In the genomic region with DNA sequence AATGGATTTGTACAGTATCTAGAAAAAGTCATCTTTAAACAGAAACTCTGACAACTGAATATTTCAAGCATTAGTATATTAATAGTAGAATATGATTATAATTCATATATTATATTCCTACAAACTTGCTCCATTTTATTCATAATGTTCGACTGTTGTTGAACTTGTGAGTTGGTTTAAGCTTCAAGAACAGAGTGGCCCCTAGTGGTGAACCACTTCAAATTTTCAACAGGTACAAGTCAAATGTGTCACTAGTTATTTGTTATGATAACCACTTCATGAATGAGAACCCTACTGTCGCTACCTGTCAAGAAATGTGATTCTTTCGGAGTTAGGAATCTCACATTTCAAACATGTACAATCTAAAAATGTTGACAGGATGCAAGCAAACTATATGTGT, we compare ENCODE assay signal across 11 mouse cellular contexts.
DNase-seq lines count a peak whose midpoint lies in the region; ATAC-seq and TF ChIP-seq lines count a peak whose summit lies in the region.
"Had no signal": no experiment of that assay in that cellular context is flagged by ENCODE, and none has a peak within 500 bp of the region (broad histone marks: within the 10 kb centered on the region; RNA-seq: fewer than 3 reads in every experiment).

No protein-coding gene starts in this region.

- H3K4me3 ChIP-seq in hindbrain, embryonic 14.5 days (replicated peaks; ENCODE audit: low read length) = no peak overlapping the region
- no peak overlapping the region for H3K4me3 ChIP-seq in hindbrain, embryonic 16.5 days (ENCODE audit: low read length)
- no peak overlapping the region for H3K4me3 ChIP-seq in liver, adult 2 months (ENCODE audit: insufficient read depth, low read depth, low read length)
- H3K4me3 ChIP-seq in liver, embryonic 11.5 days (ENCODE audit: low read depth, low read length) = no peak overlapping the region
- H3K4me3 ChIP-seq: myocyte had no signal

- H3K4me2 ChIP-seq in hindbrain, embryonic 14.5 days (replicated peaks) = no peak overlapping the region
- no peak overlapping the region for H3K4me2 ChIP-seq in hindbrain, embryonic 16.5 days (ENCODE audit: low read length)
- no peak overlapping the region for H3K4me2 ChIP-seq in liver, embryonic 11.5 days

- DNase-seq in cerebellum, postnatal 10 days = peak; percentile 21 to 28
- peak; percentile 49 for DNase-seq in hindbrain, embryonic 14.5 days (ENCODE audit: low spot score)
- peak; percentile 18 for DNase-seq in liver, adult 2 months (ENCODE audit: extremely low read depth, low read depth, low spot score)
- no peak for DNase-seq in liver, embryonic 11.5 days (ENCODE audit: low spot score)
- DNase-seq in lung, postnatal 14 days = peak; percentile 19
- no peak for DNase-seq in spleen, postnatal 36 days (ENCODE audit: low spot score in 2 of 2)
- DNase-seq: thymus, postnatal 4 days had no signal

- no peaks in the 10 kb centered on the region for H3K36me3 ChIP-seq in hindbrain, embryonic 14.5 days (replicated peaks; ENCODE audit: control insufficient read depth, insufficient read depth)
- no peaks in the 10 kb centered on the region for H3K36me3 ChIP-seq in hindbrain, embryonic 16.5 days (ENCODE audit: control insufficient read depth, insufficient read depth, low read length)
- H3K36me3 ChIP-seq in liver, adult 2 months (ENCODE audit: control insufficient read depth, insufficient read depth, low read length) = no peaks in the 10 kb centered on the region
- H3K36me3 ChIP-seq in liver, embryonic 11.5 days (ENCODE audit: control insufficient read depth, insufficient read depth, low read length) = no peaks in the 10 kb centered on the region

- no peak overlapping the region for H3K9ac ChIP-seq in hindbrain, embryonic 14.5 days
- no peak overlapping the region for H3K9ac ChIP-seq in hindbrain, embryonic 16.5 days (ENCODE audit: low read depth, low read length)
- H3K9ac ChIP-seq in liver, adult 2 months (ENCODE audit: low read depth, low read length) = no peak overlapping the region
- no peak overlapping the region for H3K9ac ChIP-seq in liver, embryonic 11.5 days (ENCODE audit: low read depth, low read length)

- H3K4me1 ChIP-seq in hindbrain, embryonic 14.5 days (replicated peaks; ENCODE audit: control insufficient read depth, insufficient read depth, low read length) = 0 out of 2 replicates have a peak, but pooled peaks cover 3% of the 10 kb centered on the region
- no peaks in the 10 kb centered on the region for H3K4me1 ChIP-seq in hindbrain, embryonic 16.5 days (ENCODE audit: control insufficient read depth, insufficient read depth, low read depth, low read length)
- no peaks in the 10 kb centered on the region; the same call in 1 of the 2 replicates for H3K4me1 ChIP-seq in liver, adult 2 months (ENCODE audit: control insufficient read depth, insufficient read depth, low read length)
- no peaks in the 10 kb centered on the region for H3K4me1 ChIP-seq in liver, embryonic 11.5 days (replicated peaks; ENCODE audit: control insufficient read depth, insufficient read depth, low read length)

- TF ChIP-seq CTCF in liver, adult 2 months (IDR thresholded peaks at IDR 0.05; ENCODE audit: low read depth, low read length) = 0 out of 2 replicates have a peak, but pooled peaks have one; percentile 21

- 77% methylated on average over 3 of the region's 3 CpGs for WGBS in hindbrain, embryonic 14.5 days
- 74% methylated on average over 3 of the region's 3 CpGs for WGBS in hindbrain, embryonic 16.5 days
- WGBS in liver, adult 2 months = 59% methylated on average over 3 of the region's 3 CpGs
- 58% methylated on average over 3 of the region's 3 CpGs for WGBS in liver, embryonic 11.5 days

- no peaks in the 10 kb centered on the region for H3K9me3 ChIP-seq in hindbrain, embryonic 14.5 days (ENCODE audit: control insufficient read depth, low read length)
- no peaks in the 10 kb centered on the region for H3K9me3 ChIP-seq in hindbrain, embryonic 16.5 days (ENCODE audit: control insufficient read depth, low read length)
- no peaks in the 10 kb centered on the region for H3K9me3 ChIP-seq in liver, embryonic 11.5 days (ENCODE audit: control insufficient read depth, low read length)

- no peaks in the 10 kb centered on the region for H3K79me2 ChIP-seq in liver, adult 2 months (ENCODE audit: control insufficient read depth, insufficient read depth, low read length)

- H3K27ac ChIP-seq in hindbrain, embryonic 14.5 days = no peak overlapping the region
- no peak overlapping the region for H3K27ac ChIP-seq in hindbrain, embryonic 16.5 days (ENCODE audit: low read depth, low read length)
- no peak overlapping the region for H3K27ac ChIP-seq in liver, adult 2 months (replicated peaks; ENCODE audit: insufficient read depth, low read depth, low read length)
- no peak overlapping the region for H3K27ac ChIP-seq in liver, embryonic 11.5 days (ENCODE audit: low read depth, low read length)
- H3K27ac ChIP-seq: macrophage had no signal

- H3K27me3 ChIP-seq in hindbrain, embryonic 14.5 days (ENCODE audit: control insufficient read depth, insufficient read depth, low read length) = no peaks in the 10 kb centered on the region
- no peaks in the 10 kb centered on the region for H3K27me3 ChIP-seq in hindbrain, embryonic 16.5 days (replicated peaks; ENCODE audit: control insufficient read depth, insufficient read depth, low read length)
- H3K27me3 ChIP-seq in liver, adult 2 months (ENCODE audit: control insufficient read depth, insufficient read depth, low read length) = no peaks in the 10 kb centered on the region
- H3K27me3 ChIP-seq in liver, embryonic 11.5 days (replicated peaks; ENCODE audit: control insufficient read depth, insufficient read depth, low read length) = no peaks in the 10 kb centered on the region

- no peak for TF ChIP-seq POLR2A in liver, adult 2 months (IDR thresholded peaks at IDR 0.05; ENCODE audit: extremely low read depth, insufficient read depth, low read length)

- no peak for ATAC-seq in cerebellum, adult (ENCODE audit: insufficient number of reproducible peaks, low FRiP score, low TSS enrichment)
- ATAC-seq in hindbrain, embryonic 14.5 days (ENCODE audit: low FRiP score) = no peak
- ATAC-seq in hindbrain, embryonic 16.5 days = no peak
- ATAC-seq in liver, embryonic 11.5 days (replicated peaks; ENCODE audit: low FRiP score) = no peak

Comparison
In these comparisons a context has a peak if more than half of its experiments do, and no peak if none do; other contexts are left out.
1. DNase-seq: peak in cerebellum, postnatal 10 days (2 of 2), hindbrain, embryonic 14.5 days (single experiment), liver, adult 2 months (single experiment) and lung, postnatal 14 days (single experiment); none in liver, embryonic 11.5 days (single experiment) and spleen, postnatal 36 days (0 of 2).